Comparison of ENCODE assay signal across 7 mouse cellular contexts in genomic region chr2:71054716-71055115, GRCm38 (mm10). TPM values are rescaled to one million over a fixed set of nuclear protein-coding genes. Genes with fewer than 3 reads are reported as not detected.
DNase-seq lines count a peak whose midpoint lies in the region; ATAC-seq and TF ChIP-seq lines count a peak whose summit lies in the region.

No protein-coding gene starts in this region.

- peak overlapping the region; percentile 60 for H3K4me3 ChIP-seq in lung, embryonic 16.5 days (ENCODE audit: low read length)
- peak overlapping the region; percentile 84 for H3K4me3 ChIP-seq in embryonic facial prominence, embryonic 11.5 days (ENCODE audit: low read depth, low read length)
- peak overlapping the region; percentile 91 for H3K4me3 ChIP-seq in intestine, embryonic 16.5 days (ENCODE audit: low read length)
- H3K4me3 ChIP-seq in olfactory bulb, adult 2 months (ENCODE audit: insufficient read depth, low read depth, low read length): peak overlapping the region; percentile 96; the same call in 1 of the 2 replicates

- peak overlapping the region; percentile 59 for H3K4me2 ChIP-seq in lung, embryonic 16.5 days (ENCODE audit: low read depth, low read length)
- peak overlapping the region; percentile 45 for H3K4me2 ChIP-seq in embryonic facial prominence, embryonic 11.5 days (ENCODE audit: low read depth, low read length)
- H3K4me2 ChIP-seq in intestine, embryonic 16.5 days (ENCODE audit: low read depth, low read length): peak overlapping the region; percentile 64

- H3K9ac ChIP-seq in lung, embryonic 16.5 days (ENCODE audit: low read length): peak overlapping the region; percentile 65
- H3K9ac ChIP-seq in embryonic facial prominence, embryonic 11.5 days (replicated peaks; ENCODE audit: low read length): peak overlapping the region; percentile 65
- H3K9ac ChIP-seq in intestine, embryonic 16.5 days (ENCODE audit: low read depth, low read length): peak overlapping the region; percentile 81

- H3K9me3 ChIP-seq in lung, embryonic 16.5 days (ENCODE audit: control insufficient read depth, low read length): no peaks in the 10 kb centered on the region
- no peaks in the 10 kb centered on the region for H3K9me3 ChIP-seq in embryonic facial prominence, embryonic 11.5 days (replicated peaks; ENCODE audit: control insufficient read depth, low read length)
- no peaks in the 10 kb centered on the region for H3K9me3 ChIP-seq in intestine, embryonic 16.5 days (ENCODE audit: control insufficient read depth, low read length)

- no peak for TF ChIP-seq POLR2A in olfactory bulb, adult 2 months (IDR thresholded peaks at IDR 0.05; ENCODE audit: insufficient read depth, low read depth, low read length)

- intact Hi-C loops in gastrocnemius, postnatal 14 days (cut with DNase I; ENCODE audit: low total_unique reads): no loop called here

- no peak for ATAC-seq in lung, embryonic 16.5 days (ENCODE audit: low read depth)
- ATAC-seq in embryonic facial prominence, embryonic 11.5 days (replicated peaks; ENCODE audit: insufficient number of reproducible peaks, low FRiP score, low TSS enrichment, low read depth): no peak
- ATAC-seq in intestine, embryonic 16.5 days: no peak

- H3K27me3 ChIP-seq in lung, embryonic 16.5 days (ENCODE audit: control insufficient read depth, insufficient read depth, low read depth, low read length): no peaks in the 10 kb centered on the region
- H3K27me3 ChIP-seq in embryonic facial prominence, embryonic 11.5 days (ENCODE audit: control insufficient read depth, insufficient read depth, low read length): no peaks in the 10 kb centered on the region
- H3K27me3 ChIP-seq in intestine, embryonic 16.5 days (replicated peaks; ENCODE audit: control insufficient read depth, insufficient read depth, low read length): no peaks in the 10 kb centered on the region

- 25% methylated on average over 9 of the region's 9 CpGs for WGBS in lung, embryonic 16.5 days
- 47% methylated on average over 9 of the region's 9 CpGs for WGBS in embryonic facial prominence, embryonic 11.5 days
- 34% methylated on average over 9 of the region's 9 CpGs for WGBS in intestine, embryonic 16.5 days
- 7% methylated on average over 9 of the region's 9 CpGs for WGBS in olfactory bulb, adult 2 months

- H3K36me3 ChIP-seq in lung, embryonic 16.5 days (ENCODE audit: control insufficient read depth, insufficient read depth, low read length): peaks cover 6% of the 10 kb centered on the region; the same call in 1 of the 2 replicates
- H3K36me3 ChIP-seq in embryonic facial prominence, embryonic 11.5 days (replicated peaks; ENCODE audit: control insufficient read depth, insufficient read depth, low read depth, low read length): no peaks in the 10 kb centered on the region
- peaks cover 2% of the 10 kb centered on the region; the same call in 1 of the 2 replicates for H3K36me3 ChIP-seq in intestine, embryonic 16.5 days (ENCODE audit: control insufficient read depth, insufficient read depth, low read length)

- peaks cover 13% of the 10 kb centered on the region for H3K4me1 ChIP-seq in lung, embryonic 16.5 days (replicated peaks; ENCODE audit: control insufficient read depth, insufficient read depth, low read length)
- no peaks in the 10 kb centered on the region for H3K4me1 ChIP-seq in embryonic facial prominence, embryonic 11.5 days (ENCODE audit: control insufficient read depth, insufficient read depth, low read length)
- H3K4me1 ChIP-seq in intestine, embryonic 16.5 days (ENCODE audit: control insufficient read depth, insufficient read depth, low read length): 0 out of 2 replicates have a peak, but pooled peaks cover 7% of the 10 kb centered on the region
- no peaks in the 10 kb centered on the region for H3K4me1 ChIP-seq in olfactory bulb, adult 2 months (ENCODE audit: control insufficient read depth, insufficient read depth, low read length)

- no peak for TF ChIP-seq CTCF in olfactory bulb, adult 2 months (IDR thresholded peaks at IDR 0.05; ENCODE audit: insufficient read depth, low read depth, low read length)

- no peak for DNase-seq in lung, postnatal 4 days
- DNase-seq in embryonic facial prominence, embryonic 11.5 days (ENCODE audit: low spot score): no peak
- DNase-seq in cerebellum, adult 8-10 months: no peak
- no peak for DNase-seq in gastrocnemius, postnatal 14 days

- H3K27ac ChIP-seq in lung, embryonic 16.5 days (ENCODE audit: low read length): peak overlapping the region; percentile 33; the same call in 1 of the 2 replicates
- H3K27ac ChIP-seq in embryonic facial prominence, embryonic 11.5 days (replicated peaks; ENCODE audit: low read depth, low read length): no peak overlapping the region
- H3K27ac ChIP-seq in intestine, embryonic 16.5 days (ENCODE audit: low read length): no peak overlapping the region
- no peak overlapping the region for H3K27ac ChIP-seq in olfactory bulb, adult 2 months (ENCODE audit: insufficient read depth, low read depth, low read length)

RNA-seq across cellular contexts. Expression of gene Dcaf17, which starts 0.4 kb away (rescaled TPM):
- polyA plus RNA-seq in lung, embryonic 16.5 days (2015; fragmentation: Nextera tagmentation; extraction: Ambion mirVana): 37.3 and 38.6 TPM in 2 replicates
- polyA plus RNA-seq in embryonic facial prominence, embryonic 11.5 days (2014; fragmentation: Nextera tagmentation; extraction: Ambion mirVana): 29.0 and 31.1 TPM in 2 replicates
- 38.9 and 41.5 TPM in 2 replicates for polyA plus RNA-seq in intestine, embryonic 16.5 days (2015; fragmentation: Nextera tagmentation; extraction: Ambion mirVana)
- polyA plus RNA-seq in olfactory bulb, adult 2 months (2012; ENCODE audit: insufficient read depth, insufficient read length, low replicate concordance, missing spikeins): not detected in 2 replicates
- total RNA-seq in gastrocnemius, postnatal 14 days (2021): 1 to 10 TPM; 4.4 to 5.0 TPM

RNA-seq across cellular contexts. Expression of gene Mettl8, which starts 0.7 kb away (rescaled TPM):
- polyA plus RNA-seq in lung, embryonic 16.5 days (2015; fragmentation: Nextera tagmentation; extraction: Ambion mirVana): 15.4 and 16.0 TPM in 2 replicates
- polyA plus RNA-seq in embryonic facial prominence, embryonic 11.5 days (2014; fragmentation: Nextera tagmentation; extraction: Ambion mirVana): 21.1 and 21.9 TPM in 2 replicates
- 13.8 and 15.6 TPM in 2 replicates for polyA plus RNA-seq in intestine, embryonic 16.5 days (2015; fragmentation: Nextera tagmentation; extraction: Ambion mirVana)
- not detected in 2 replicates for polyA plus RNA-seq in olfactory bulb, adult 2 months (2012; ENCODE audit: insufficient read depth, insufficient read length, low replicate concordance, missing spikeins)
- total RNA-seq in gastrocnemius, postnatal 14 days (2021): 1 to 10 TPM; 5.6 to 6.0 TPM

Comparison
In these comparisons a context has a peak if more than half of its experiments do, and no peak if none do; other contexts are left out.
1. RNA of gene Dcaf17, which starts 0.4 kb away (polyA plus RNA-seq): 38.9 to 41.5 TPM in intestine, embryonic 16.5 days, 37.3 to 38.6 TPM in lung, embryonic 16.5 days and 29.0 to 31.1 TPM in embryonic facial prominence, embryonic 11.5 days; not detected in olfactory bulb, adult 2 months; every median in the first group is over 10 times any median in the second.
2. Peak in every context shown above with its lines, with median percentiles within 50 percentile points of each other: H3K4me2 ChIP-seq, H3K4me3 ChIP-seq and H3K9ac ChIP-seq.